Mouse (Mus musculus): ENCODE data around the gene Ins1.

Ins1 gene

GRCm38 (mm10) chr19:52263997-52264396, at the start of gene Ins1:
TSS of gene Ins1 (plus strand) at chr19:52264297.
- DNase-seq (ENCODE audit: low read depth) = no peak
